Mouse (Mus musculus): ENCODE measurements around the gene Casc3.

DNA sequence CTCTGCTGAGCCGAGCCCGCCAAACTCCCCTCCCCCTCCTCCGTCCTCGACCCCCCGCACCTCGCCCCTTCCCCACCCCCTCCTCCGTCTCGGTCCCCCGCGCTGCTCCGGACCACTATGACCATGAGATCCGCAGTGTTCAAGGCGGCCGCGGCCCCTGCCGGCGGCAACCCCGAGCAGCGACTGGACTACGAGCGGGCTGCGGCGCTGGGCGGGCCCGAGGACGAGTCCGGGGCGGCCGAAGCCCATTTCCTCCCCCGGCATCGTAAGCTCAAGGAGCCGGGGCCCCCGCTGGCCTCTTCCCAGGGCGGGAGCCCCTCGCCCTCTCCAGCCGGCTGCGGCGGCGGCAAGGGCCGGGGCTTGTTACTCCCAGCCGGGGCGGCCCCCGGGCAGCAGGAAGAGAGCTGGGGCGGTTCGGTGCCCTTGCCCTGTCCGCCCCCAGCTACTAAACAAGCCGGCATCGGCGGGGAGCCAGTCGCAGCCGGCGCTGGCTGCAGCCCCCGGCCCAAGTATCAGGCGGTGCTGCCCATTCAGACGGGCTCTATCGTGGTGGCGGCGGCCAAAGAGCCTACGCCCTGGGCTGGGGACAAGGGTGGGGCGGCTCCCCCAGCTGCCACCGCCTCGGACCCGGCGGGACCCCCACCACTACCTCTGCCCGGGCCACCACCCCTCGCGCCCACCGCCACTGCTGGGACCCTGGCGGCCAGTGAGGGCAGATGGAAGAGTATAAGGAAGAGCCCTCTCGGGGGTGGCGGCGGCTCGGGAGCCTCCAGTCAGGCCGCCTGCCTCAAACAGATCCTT, 8.8 kb upstream of the Casc3 start:
- TF ChIP-seq TAL1 (IDR thresholded peaks at IDR 0.05; ENCODE audit: low read length) (no peak), GATA1 (IDR thresholded peaks at IDR 0.05; ENCODE audit: low read length) (no peak)
